Mouse (Mus musculus) heart, embryonic 13.5 days (tissue): ENCODE results near the gene Arl5a. TPM values are rescaled to one million over a fixed set of nuclear protein-coding genes. Genes with fewer than 3 reads are reported as not detected.

Source experiments
- ATAC-seq: fragments of 200-750 bp; cut with Nextera tagmentation; 2 replicates; pipeline ENCODE4 v1.8.0; 2017; ENCODE audit warnings: moderate TSS enrichment; ENCODE audit not compliant: insufficient number of reproducible peaks, low FRiP score, low TSS enrichment; ENCODE audit errors: extremely low read depth
- H3K27ac ChIP-seq: fragments of 300-500 bp; sonication (generic); replicated peaks from 2 replicates; pipeline ENCODE4 v1.5.1; 2015; ENCODE audit warnings: moderate library complexity, mild to moderate bottlenecking, inconsistent platforms
- H3K27me3 ChIP-seq: fragments of 300-500 bp; sonication (generic); replicated peaks from 2 replicates; pipeline ENCODE4 v1.6.1; 2015; ENCODE audit warnings: mild to moderate bottlenecking, inconsistent platforms
- H3K36me3 ChIP-seq: fragments of 300-500 bp; sonication (generic); 2 replicates; pipeline ENCODE4 v1.6.1; 2015; ENCODE audit warnings: mild to moderate bottlenecking, inconsistent platforms
- H3K4me1 ChIP-seq: fragments of 300-500 bp; sonication (generic); 2 replicates; pipeline ENCODE4 v1.6.1; 2015; ENCODE audit warnings: inconsistent platforms
- H3K4me2 ChIP-seq: fragments of 300-500 bp; sonication (generic); 2 replicates; pipeline ENCODE4 v1.6.1; 2015; ENCODE audit warnings: inconsistent platforms, mild to moderate bottlenecking, moderate library complexity
- H3K4me3 ChIP-seq: fragments of 300-500 bp; sonication (generic); 2 replicates; pipeline ENCODE4 v1.5.1; 2015; ENCODE audit warnings: moderate library complexity, mild to moderate bottlenecking, inconsistent platforms
- H3K9ac ChIP-seq: fragments of 300-500 bp; sonication (generic); 2 replicates; pipeline ENCODE4 v1.6.1; 2015; ENCODE audit warnings: inconsistent platforms, mild to moderate bottlenecking, moderate library complexity
- H3K9me3 ChIP-seq: fragments of 300-500 bp; sonication (generic); 2 replicates; pipeline ENCODE4 v1.6.1; 2016; ENCODE audit warnings: inconsistent platforms
- WGBS: fragments of 180-500 bp; shearing (Covaris S2); methylation state at CpG from one replicate; pipeline ENCODE4 v1.1.7; 2015; ENCODE audit warnings: mixed read lengths; 5-methylcytosine and 5-hydroxymethylcytosine counted together
- polyA plus RNA-seq: library from polyadenylated mRNA; unstranded; fragments of >200 nt; fragmentation: Nextera tagmentation; extraction: Ambion mirVana; gene quantifications from 2 replicates; pipeline ENCODE4 v1.2.1, GENCODE M21; 2015

The Arl5a gene
- polyA plus RNA-seq, 1 experiment from 2014 or later = 47.2 TPM

GRCm38 (mm10) chr2:52378848-52379261 is 45.8 kb downstream of the Arl5a start:
- ATAC-seq = no peak
- no peaks in the 10 kb centered on the region for H3K27me3 ChIP-seq
- H3K4me3 ChIP-seq = peak overlapping the region; percentile 17; the same call in 1 of the 2 replicates
- WGBS = 58% methylated on average over 10 of the region's 10 CpGs
- H3K9me3 ChIP-seq = no peaks in the 10 kb centered on the region
- no peak overlapping the region for H3K27ac ChIP-seq
- 0 out of 2 replicates have a peak, but pooled peaks cover 4% of the 10 kb centered on the region for H3K4me1 ChIP-seq
- H3K36me3 ChIP-seq = no peaks in the 10 kb centered on the region
- peak overlapping the region; percentile 42 for H3K4me2 ChIP-seq
- no peak overlapping the region for H3K9ac ChIP-seq

GRCm38 (mm10) chr2:52378448-52378804 is 46.3 kb downstream of the Arl5a start, which contains the start of gene Neb:
Neb (minus strand) TSS chr2:52378474.
- no peak within 1 kb of the TSS for H3K9ac ChIP-seq
- ATAC-seq = no peak
- H3K9me3 ChIP-seq = no peaks in the 10 kb centered on the region
- no peaks in the 10 kb centered on the region for H3K36me3 ChIP-seq
- H3K4me1 ChIP-seq = 0 out of 2 replicates have a peak, but pooled peaks cover 4% of the 10 kb centered on the region
- H3K4me3 ChIP-seq = peak within 1 kb of the TSS; percentile 17
- WGBS = 42% methylated on average over 7 of the region's 7 CpGs
- H3K27me3 ChIP-seq = no peaks in the 10 kb centered on the region
- no peak within 1 kb of the TSS for H3K27ac ChIP-seq
- peak within 1 kb of the TSS; percentile 42 for H3K4me2 ChIP-seq

GRCm38 (mm10) chr2:52377706-52378447 is 46.8 kb downstream of the Arl5a start:
- no peak for ATAC-seq
- Histone ChIP-seq H3K27me3 (no peaks in the 10 kb centered on the region), H3K4me1 (0 out of 2 replicates have a peak, but pooled peaks cover 4% of the 10 kb centered on the region), H3K36me3 (no peaks in the 10 kb centered on the region), H3K4me3 (peak overlapping the region; percentile 17), H3K4me2 (peak overlapping the region; percentile 42), H3K27ac (no peak overlapping the region), H3K9me3 (no peaks in the 10 kb centered on the region), H3K9ac (no peak overlapping the region)
- 45% methylated on average over 13 of the region's 13 CpGs for WGBS

- no peaks in the 10 kb centered on the region for H3K27me3 ChIP-seq
- H3K9ac ChIP-seq = no peak overlapping the region
- ATAC-seq = no peak
- H3K36me3 ChIP-seq = no peaks in the 10 kb centered on the region
- WGBS = 79% methylated on average over 6 of the region's 6 CpGs
- H3K4me3 ChIP-seq = no peak overlapping the region
- H3K9me3 ChIP-seq = no peaks in the 10 kb centered on the region
- H3K4me2 ChIP-seq = no peak overlapping the region
- H3K4me1 ChIP-seq = peaks cover 20% of the 10 kb centered on the region
- no peak overlapping the region for H3K27ac ChIP-seq
Measured at GRCm38 (mm10) chr2:52374706-52375105, 50.0 kb downstream of the Arl5a start.

- no peaks in the 10 kb centered on the region for H3K9me3 ChIP-seq
- no peak overlapping the region for H3K4me3 ChIP-seq
- no peaks in the 10 kb centered on the region for H3K27me3 ChIP-seq
- H3K36me3 ChIP-seq = no peaks in the 10 kb centered on the region
- no peak overlapping the region for H3K4me2 ChIP-seq
- H3K9ac ChIP-seq = no peak overlapping the region
- ATAC-seq = no peak
- H3K27ac ChIP-seq = no peak overlapping the region
- H3K4me1 ChIP-seq = peaks cover 20% of the 10 kb centered on the region
- 63% methylated on average over 6 of the region's 6 CpGs for WGBS
Measured at GRCm38 (mm10) chr2:52372480-52372879, 52.2 kb downstream of the Arl5a start.

- no peaks in the 10 kb centered on the region for H3K9me3 ChIP-seq
- no peak overlapping the region for H3K4me3 ChIP-seq
- H3K4me2 ChIP-seq = no peak overlapping the region
- H3K27me3 ChIP-seq = no peaks in the 10 kb centered on the region
- 81% methylated on average over 4 of the region's 4 CpGs for WGBS
- H3K27ac ChIP-seq = no peak overlapping the region
- H3K9ac ChIP-seq = no peak overlapping the region
- H3K36me3 ChIP-seq = no peaks in the 10 kb centered on the region
- no peak for ATAC-seq
- H3K4me1 ChIP-seq = peaks cover 24% of the 10 kb centered on the region
Measured at GRCm38 (mm10) chr2:52372080-52372479, 52.6 kb downstream of the Arl5a start.

- H3K4me1 ChIP-seq = peaks cover 33% of the 10 kb centered on the region
- no peak overlapping the region for H3K4me2 ChIP-seq
- H3K27ac ChIP-seq = peak overlapping the region; percentile 67
- 18% methylated on average over 2 of the region's 2 CpGs for WGBS
- no peak for ATAC-seq
- no peak overlapping the region for H3K4me3 ChIP-seq
- H3K9me3 ChIP-seq = no peaks in the 10 kb centered on the region
- no peaks in the 10 kb centered on the region for H3K36me3 ChIP-seq
- H3K9ac ChIP-seq = no peak overlapping the region
- no peaks in the 10 kb centered on the region for H3K27me3 ChIP-seq
Measured at GRCm38 (mm10) chr2:52371066-52371465, 53.6 kb downstream of the Arl5a start.

- H3K4me2 ChIP-seq = no peak overlapping the region
- no peaks in the 10 kb centered on the region for H3K9me3 ChIP-seq
- no peaks in the 10 kb centered on the region for H3K36me3 ChIP-seq
- H3K27ac ChIP-seq = no peak overlapping the region
- peaks cover 36% of the 10 kb centered on the region for H3K4me1 ChIP-seq
- H3K27me3 ChIP-seq = no peaks in the 10 kb centered on the region
- no peak overlapping the region for H3K4me3 ChIP-seq
- H3K9ac ChIP-seq = no peak overlapping the region
- no peak for ATAC-seq
- 88% methylated on average over 6 of the region's 6 CpGs for WGBS
Measured at GRCm38 (mm10) chr2:52369622-52370021, 55.1 kb downstream of the Arl5a start.

- peak overlapping the region; percentile 60 for H3K4me2 ChIP-seq
- WGBS = 76% methylated on average over 5 of the region's 5 CpGs
- 0 out of 2 replicates have a peak overlapping the region, but pooled peaks have one; percentile 12 for H3K27ac ChIP-seq
- no peaks in the 10 kb centered on the region for H3K36me3 ChIP-seq
- no peak overlapping the region for H3K4me3 ChIP-seq
- no peaks in the 10 kb centered on the region for H3K9me3 ChIP-seq
- no peak for ATAC-seq
- H3K27me3 ChIP-seq = no peaks in the 10 kb centered on the region
- H3K9ac ChIP-seq = peak overlapping the region; percentile 53; the same call in 1 of the 2 replicates
- peaks cover 36% of the 10 kb centered on the region for H3K4me1 ChIP-seq
Measured at GRCm38 (mm10) chr2:52367665-52368064, 57.0 kb downstream of the Arl5a start.

GRCm38 (mm10) chr2:52367248-52367647 is 57.5 kb downstream of the Arl5a start:
- H3K36me3 ChIP-seq = no peaks in the 10 kb centered on the region
- WGBS = 30% methylated on average over 13 of the region's 13 CpGs
- peak overlapping the region; percentile 22; the same call in 1 of the 2 replicates for H3K4me3 ChIP-seq
- peaks cover 34% of the 10 kb centered on the region for H3K4me1 ChIP-seq
- H3K9ac ChIP-seq = peak overlapping the region; percentile 53
- H3K9me3 ChIP-seq = no peaks in the 10 kb centered on the region
- no peaks in the 10 kb centered on the region for H3K27me3 ChIP-seq
- H3K4me2 ChIP-seq = peak overlapping the region; percentile 60
- ATAC-seq = no peak
- 0 out of 2 replicates have a peak overlapping the region, but pooled peaks have one; percentile 12 for H3K27ac ChIP-seq

- Histone ChIP-seq H3K27ac (no peak overlapping the region), H3K4me2 (no peak overlapping the region), H3K27me3 (no peaks in the 10 kb centered on the region), H3K36me3 (no peaks in the 10 kb centered on the region), H3K4me3 (no peak overlapping the region), H3K4me1 (peaks cover 14% of the 10 kb centered on the region; the same call in 1 of the 2 replicates), H3K9ac (no peak overlapping the region), H3K9me3 (no peaks in the 10 kb centered on the region)
- WGBS = 79% methylated on average over 9 of the region's 9 CpGs
- ATAC-seq = no peak
Measured at GRCm38 (mm10) chr2:52361086-52361485, 63.6 kb downstream of the Arl5a start.

GRCm38 (mm10) chr2:52359722-52360121 is 65.0 kb downstream of the Arl5a start:
- Histone ChIP-seq H3K4me1 (peaks cover 12% of the 10 kb centered on the region; the same call in 1 of the 2 replicates), H3K27ac (no peak overlapping the region), H3K4me3 (no peak overlapping the region), H3K9ac (no peak overlapping the region), H3K4me2 (no peak overlapping the region), H3K36me3 (no peaks in the 10 kb centered on the region), H3K9me3 (no peaks in the 10 kb centered on the region), H3K27me3 (no peaks in the 10 kb centered on the region)
- WGBS = 89% methylated on average over 1 of the region's 1 CpGs
- no peak for ATAC-seq
